In the genomic region with DNA sequence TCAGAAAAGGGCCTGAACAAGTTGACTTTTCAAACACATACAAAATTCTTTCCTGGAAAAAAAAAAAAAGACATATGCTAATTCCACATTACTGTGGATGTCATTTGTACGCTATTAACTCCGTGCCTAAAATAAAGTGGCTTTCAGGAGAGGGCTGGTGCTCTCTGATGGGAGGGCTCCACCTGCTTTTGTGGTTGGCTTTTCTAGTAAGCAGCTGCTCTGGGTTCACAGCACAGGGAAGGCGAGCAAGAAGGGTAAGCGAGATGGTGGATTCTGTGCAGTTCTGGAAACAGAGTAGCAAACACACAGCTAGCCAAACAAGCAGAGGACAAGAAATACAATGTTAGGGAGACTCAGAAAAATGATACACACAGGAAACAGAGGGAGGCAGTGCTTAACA, we compare ENCODE assay signal across 19 mouse cellular contexts. TPM values are rescaled to one million over a fixed set of nuclear protein-coding genes. Genes with fewer than 3 reads are reported as not detected.
A peak's percentile ranks its signal among the peaks of the same experiment; 100 is the strongest.
DNase-seq lines count a peak whose midpoint lies in the region; ATAC-seq lines count a peak whose summit lies in the region.
"Had no signal": no experiment of that assay in that cellular context is flagged by ENCODE, and none has a peak within 500 bp of the region (broad histone marks: within the 10 kb centered on the region; RNA-seq: fewer than 3 reads in every experiment).

No protein-coding gene starts in this region.

- no peak overlapping the region for H3K4me3 ChIP-seq in embryonic facial prominence, embryonic 14.5 days (ENCODE audit: low read depth, low read length)
- no peak overlapping the region for H3K4me3 ChIP-seq in embryonic facial prominence, embryonic 10.5 days
- H3K4me3 ChIP-seq in forebrain, embryonic 10.5 days: no peak overlapping the region
- H3K4me3 ChIP-seq in hindbrain, embryonic 13.5 days: no peak overlapping the region
- H3K4me3 ChIP-seq in midbrain, embryonic 16.5 days (ENCODE audit: low read depth, low read length): no peak overlapping the region
- no peak overlapping the region for H3K4me3 ChIP-seq in liver, embryonic 11.5 days (ENCODE audit: low read depth, low read length)

- no peaks in the 10 kb centered on the region for H3K36me3 ChIP-seq in embryonic facial prominence, embryonic 14.5 days (ENCODE audit: control insufficient read depth, insufficient read depth, low read length)
- no peaks in the 10 kb centered on the region for H3K36me3 ChIP-seq in embryonic facial prominence, embryonic 10.5 days (replicated peaks)
- no peaks in the 10 kb centered on the region for H3K36me3 ChIP-seq in forebrain, embryonic 10.5 days (replicated peaks)
- H3K36me3 ChIP-seq in hindbrain, embryonic 13.5 days: no peaks in the 10 kb centered on the region
- no peaks in the 10 kb centered on the region for H3K36me3 ChIP-seq in midbrain, embryonic 16.5 days (ENCODE audit: control insufficient read depth, insufficient read depth, low read length)
- no peaks in the 10 kb centered on the region for H3K36me3 ChIP-seq in liver, embryonic 11.5 days (ENCODE audit: control insufficient read depth, insufficient read depth, low read length)

- WGBS in embryonic facial prominence, embryonic 14.5 days: 37% methylated on average over 4 of the region's 4 CpGs
- WGBS in embryonic facial prominence, embryonic 10.5 days: 31% methylated on average over 4 of the region's 4 CpGs
- WGBS in forebrain, embryonic 10.5 days: 30% methylated on average over 4 of the region's 4 CpGs
- 20% methylated on average over 4 of the region's 4 CpGs for WGBS in hindbrain, embryonic 13.5 days
- WGBS in midbrain, embryonic 16.5 days: 10% methylated on average over 4 of the region's 4 CpGs
- WGBS in liver, embryonic 11.5 days: 64% methylated on average over 4 of the region's 4 CpGs

- no peak overlapping the region for H3K4me2 ChIP-seq in embryonic facial prominence, embryonic 14.5 days (ENCODE audit: low read depth, low read length)
- H3K4me2 ChIP-seq in hindbrain, embryonic 13.5 days: no peak overlapping the region
- no peak overlapping the region for H3K4me2 ChIP-seq in midbrain, embryonic 16.5 days (ENCODE audit: low read length)
- H3K4me2 ChIP-seq in liver, embryonic 11.5 days: no peak overlapping the region

- ATAC-seq in embryonic facial prominence, embryonic 14.5 days (ENCODE audit: low read depth): peak; percentile 43
- ATAC-seq in hindbrain, embryonic 13.5 days (ENCODE audit: low FRiP score): 0 out of 2 replicates have a peak, but pooled peaks have one; percentile 28
- ATAC-seq in midbrain, embryonic 16.5 days: no peak
- no peak for ATAC-seq in liver, embryonic 11.5 days (replicated peaks; ENCODE audit: low FRiP score)

- H3K9ac ChIP-seq in embryonic facial prominence, embryonic 14.5 days (ENCODE audit: low read depth, low read length): no peak overlapping the region
- H3K9ac ChIP-seq in hindbrain, embryonic 13.5 days: no peak overlapping the region
- 0 out of 2 replicates have a peak overlapping the region, but pooled peaks have one; percentile 14 for H3K9ac ChIP-seq in midbrain, embryonic 16.5 days (ENCODE audit: low read depth, low read length)
- H3K9ac ChIP-seq in liver, embryonic 11.5 days (ENCODE audit: low read depth, low read length): no peak overlapping the region

- no peak overlapping the region for H3K27ac ChIP-seq in embryonic facial prominence, embryonic 14.5 days (replicated peaks; ENCODE audit: low read depth, low read length)
- no peak overlapping the region for H3K27ac ChIP-seq in embryonic facial prominence, embryonic 10.5 days (replicated peaks)
- H3K27ac ChIP-seq in forebrain, embryonic 10.5 days: peak overlapping the region; percentile 52
- peak overlapping the region; percentile 70 for H3K27ac ChIP-seq in hindbrain, embryonic 13.5 days
- H3K27ac ChIP-seq in midbrain, embryonic 16.5 days (ENCODE audit: low read length): peak overlapping the region; percentile 65
- no peak overlapping the region for H3K27ac ChIP-seq in liver, embryonic 11.5 days (ENCODE audit: low read depth, low read length)

- H3K4me1 ChIP-seq in embryonic facial prominence, embryonic 14.5 days (ENCODE audit: control insufficient read depth, insufficient read depth, low read length): peaks cover 3% of the 10 kb centered on the region; the same call in 1 of the 2 replicates
- peaks cover 32% of the 10 kb centered on the region for H3K4me1 ChIP-seq in embryonic facial prominence, embryonic 10.5 days
- peaks cover 37% of the 10 kb centered on the region for H3K4me1 ChIP-seq in forebrain, embryonic 10.5 days
- H3K4me1 ChIP-seq in hindbrain, embryonic 13.5 days (replicated peaks): peaks cover 33% of the 10 kb centered on the region
- H3K4me1 ChIP-seq in midbrain, embryonic 16.5 days (ENCODE audit: control insufficient read depth, insufficient read depth, low read length): peaks cover 24% of the 10 kb centered on the region
- no peaks in the 10 kb centered on the region for H3K4me1 ChIP-seq in liver, embryonic 11.5 days (replicated peaks; ENCODE audit: control insufficient read depth, insufficient read depth, low read length)

- no peaks in the 10 kb centered on the region; the same call in 1 of the 2 replicates for H3K27me3 ChIP-seq in embryonic facial prominence, embryonic 14.5 days (replicated peaks; ENCODE audit: control insufficient read depth, insufficient read depth, low read length)
- H3K27me3 ChIP-seq in embryonic facial prominence, embryonic 10.5 days (replicated peaks; ENCODE audit: low read depth, poor library complexity, severe bottlenecking): peaks cover 49% of the 10 kb centered on the region
- peaks cover 52% of the 10 kb centered on the region for H3K27me3 ChIP-seq in forebrain, embryonic 10.5 days (ENCODE audit: poor library complexity, severe bottlenecking)
- peaks cover 10% of the 10 kb centered on the region; the same call in 1 of the 2 replicates for H3K27me3 ChIP-seq in hindbrain, embryonic 13.5 days
- H3K27me3 ChIP-seq in midbrain, embryonic 16.5 days (ENCODE audit: control insufficient read depth, insufficient read depth, low read depth, low read length): no peaks in the 10 kb centered on the region
- H3K27me3 ChIP-seq in liver, embryonic 11.5 days (replicated peaks; ENCODE audit: control insufficient read depth, insufficient read depth, low read length): peaks cover 15% of the 10 kb centered on the region; the same call in 1 of the 2 replicates

- no peaks in the 10 kb centered on the region for H3K9me3 ChIP-seq in embryonic facial prominence, embryonic 14.5 days (ENCODE audit: control insufficient read depth, low read length)
- H3K9me3 ChIP-seq in embryonic facial prominence, embryonic 10.5 days: no peaks in the 10 kb centered on the region
- H3K9me3 ChIP-seq in forebrain, embryonic 10.5 days: no peaks in the 10 kb centered on the region
- no peaks in the 10 kb centered on the region for H3K9me3 ChIP-seq in hindbrain, embryonic 13.5 days
- H3K9me3 ChIP-seq in midbrain, embryonic 16.5 days (replicated peaks; ENCODE audit: control insufficient read depth, low read length, poor library complexity, severe bottlenecking): no peaks in the 10 kb centered on the region
- H3K9me3 ChIP-seq in liver, embryonic 11.5 days (ENCODE audit: control insufficient read depth, low read length): no peaks in the 10 kb centered on the region

- peak; percentile 46 for DNase-seq in embryonic facial prominence, embryonic 14.5 days (ENCODE audit: low spot score)
- DNase-seq in embryonic facial prominence, embryonic 10.5 days (ENCODE audit: low spot score): no peak
- no peak for DNase-seq in forebrain, embryonic 10.5 days (ENCODE audit: extremely low spot score, low spot score)
- DNase-seq in thymus, postnatal 25 days: no peak
- no peak for DNase-seq in liver, embryonic 11.5 days (ENCODE audit: low spot score)
- DNase-seq in adrenal gland, postnatal 14 days: no peak
- DNase-seq: gastrocnemius, postnatal 10 days; kidney, postnatal 36 days; liver had no signal

RNA-seq across cellular contexts. Expression of a gene that starts 18.6 kb away (rescaled TPM):
- polyA plus RNA-seq in embryonic facial prominence, embryonic 14.5 days (2014; fragmentation: Nextera tagmentation; extraction: Ambion mirVana): not detected in 2 replicates
- not detected in 2 replicates for polyA plus RNA-seq in embryonic facial prominence, embryonic 10.5 days (2016; fragmentation: Nextera tagmentation; extraction: Ambion mirVana)
- polyA plus RNA-seq in forebrain, embryonic 10.5 days (2016; fragmentation: Nextera tagmentation; extraction: Ambion mirVana): 0.22 TPM in 1 of 2 replicates, not detected in the other
- polyA plus RNA-seq in hindbrain, embryonic 13.5 days (2015; fragmentation: Nextera tagmentation; extraction: Ambion mirVana): not detected in 2 replicates
- polyA plus RNA-seq in midbrain, embryonic 16.5 days (2015; fragmentation: Nextera tagmentation; extraction: Ambion mirVana): not detected in 2 replicates
- polyA plus RNA-seq in liver, embryonic 11.5 days (2014; fragmentation: Nextera tagmentation; extraction: Ambion mirVana): not detected in 2 replicates
- total RNA-seq in adrenal gland, postnatal 14 days (2021): not detected in 2 replicates
- total RNA-seq: adrenal gland, postnatal 4 days; gastrocnemius, postnatal 10 days; left cerebral cortex, adult 18-20 months; monocyte, adult 5-6 weeks had no signal
- polyA plus RNA-seq: cerebellum, adult 2 months; heart, embryonic 14.5 days; intestine, embryonic 14.5 days; small intestine, adult 2 months; stomach, embryonic 16.5 days had no signal

RNA-seq across cellular contexts. Expression of a gene that starts 55.6 kb away (rescaled TPM):
- 19.1 and 23.3 TPM in 2 replicates for polyA plus RNA-seq in embryonic facial prominence, embryonic 14.5 days (2014; fragmentation: Nextera tagmentation; extraction: Ambion mirVana)
- polyA plus RNA-seq in embryonic facial prominence, embryonic 10.5 days (2016; fragmentation: Nextera tagmentation; extraction: Ambion mirVana): 34.3 and 34.7 TPM in 2 replicates
- 32.3 and 33.0 TPM in 2 replicates for polyA plus RNA-seq in forebrain, embryonic 10.5 days (2016; fragmentation: Nextera tagmentation; extraction: Ambion mirVana)
- 17.5 and 18.3 TPM in 2 replicates for polyA plus RNA-seq in hindbrain, embryonic 13.5 days (2015; fragmentation: Nextera tagmentation; extraction: Ambion mirVana)
- 17.3 and 17.6 TPM in 2 replicates for polyA plus RNA-seq in midbrain, embryonic 16.5 days (2015; fragmentation: Nextera tagmentation; extraction: Ambion mirVana)
- 20.7 and 22.4 TPM in 2 replicates for polyA plus RNA-seq in liver, embryonic 11.5 days (2014; fragmentation: Nextera tagmentation; extraction: Ambion mirVana)
- total RNA-seq in adrenal gland, postnatal 14 days (2021): 9.3 and 16.2 TPM in 2 replicates

Comparison
In these comparisons a context has a peak if more than half of its experiments do, and no peak if none do; other contexts are left out.
1. ATAC-seq: peak in embryonic facial prominence, embryonic 14.5 days (single experiment) and hindbrain, embryonic 13.5 days (single experiment); none in midbrain, embryonic 16.5 days (single experiment) and liver, embryonic 11.5 days (single experiment).
2. H3K27ac ChIP-seq: peak in forebrain, embryonic 10.5 days (single experiment), hindbrain, embryonic 13.5 days (single experiment) and midbrain, embryonic 16.5 days (single experiment); none in embryonic facial prominence, embryonic 14.5 days (single experiment), embryonic facial prominence, embryonic 10.5 days (single experiment) and liver, embryonic 11.5 days (single experiment).